Mouse (Mus musculus): ENCODE measurements around the gene Ptpn11. TPM values are rescaled to one million over a fixed set of nuclear protein-coding genes. Genes with fewer than 3 reads are reported as not detected.

Ptpn11 gene
- total RNA-seq, 2 experiments from 2014 or later, result 147 to 166 TPM

- no peak for DNase-seq
- intact Hi-C loops (cut with DNase I), result no loop called here
Measured at GRCm38 (mm10) chr5:121106913-121107312, 84.3 kb downstream of the Ptpn11 start.

GRCm38 (mm10) chr5:121100886-121101580 lies 90.2 kb downstream of the Ptpn11 start:
- intact Hi-C loops (cut with DNase I), result no loop called here
- DNase-seq, result no peak

GRCm38 (mm10) chr5:121100095-121100494 lies 91.1 kb downstream of the Ptpn11 start:
- DNase-seq, result no peak
- intact Hi-C loops (cut with DNase I), result no loop called here

- intact Hi-C loops (cut with DNase I), result no loop called here
- no peak for DNase-seq
Measured at GRCm38 (mm10) chr5:121097970-121098369, 93.2 kb downstream of the Ptpn11 start.

- DNase-seq, result no peak
- intact Hi-C loops (cut with DNase I), result no loop called here
Measured at GRCm38 (mm10) chr5:121096744-121097143, 94.5 kb downstream of the Ptpn11 start.

GRCm38 (mm10) chr5:121093281-121093680 lies 97.9 kb downstream of the Ptpn11 start:
- DNase-seq, result no peak

GRCm38 (mm10) chr5:121089660-121090059 lies 101.5 kb downstream of the Ptpn11 start:
- intact Hi-C loops (cut with DNase I), result no loop called here
- DNase-seq, result peak in 1 of 2 experiments; percentile 1

More at GRCm38 (mm10) chr5:121093281-121093680, 97.9 kb downstream of the Ptpn11 start:
- intact Hi-C loops (cut with DNase I), result no loop called here

GRCm38 (mm10) chr5:121087733-121088132 lies 103.5 kb downstream of the Ptpn11 start:
- intact Hi-C loops (cut with DNase I), result no loop called here
- DNase-seq, result no peak

GRCm38 (mm10) chr5:121082605-121083004 lies 108.6 kb downstream of the Ptpn11 start:
- intact Hi-C loops (cut with DNase I), result no loop called here
- DNase-seq, result no peak

GRCm38 (mm10) chr5:121081754-121082153 lies 109.4 kb downstream of the Ptpn11 start:
- intact Hi-C loops (cut with DNase I), result no loop called here

More at GRCm38 (mm10) chr5:121081754-121082153, 109.4 kb downstream of the Ptpn11 start:
- no peak for DNase-seq

Other genes starting within 250 kb of the Ptpn11 start
- not detected for gene Rph3a, start 181.3 kb downstream of the Ptpn11 start, total RNA-seq (2021)
- 100 to 1,000 TPM; 556 to 621 TPM for gene Rpl6, start 13.1 kb upstream of the Ptpn11 start, total RNA-seq (2021)
- gene Hectd4, start 28.8 kb upstream of the Ptpn11 start, total RNA-seq (2021), result 10 to 100 TPM; 25.1 to 27.6 TPM
- gene Trafd1, start 194.2 kb upstream of the Ptpn11 start, total RNA-seq (2021), result 10 to 100 TPM; 50.3 to 55.4 TPM
- gene Naa25, start 206.5 kb upstream of the Ptpn11 start, total RNA-seq (2021), result 10 to 100 TPM; 20.6 to 21.5 TPM

Measured in heart, postnatal 14 days (tissue).